Mouse (Mus musculus): ENCODE measurements around the gene Prkar1a.
"Not testable (repeated sequence)": the region's sequence is repeated elsewhere in the genome, so short reads cannot be mapped to it uniquely, and the experiment has no call there.

The Prkar1a gene

DNA sequence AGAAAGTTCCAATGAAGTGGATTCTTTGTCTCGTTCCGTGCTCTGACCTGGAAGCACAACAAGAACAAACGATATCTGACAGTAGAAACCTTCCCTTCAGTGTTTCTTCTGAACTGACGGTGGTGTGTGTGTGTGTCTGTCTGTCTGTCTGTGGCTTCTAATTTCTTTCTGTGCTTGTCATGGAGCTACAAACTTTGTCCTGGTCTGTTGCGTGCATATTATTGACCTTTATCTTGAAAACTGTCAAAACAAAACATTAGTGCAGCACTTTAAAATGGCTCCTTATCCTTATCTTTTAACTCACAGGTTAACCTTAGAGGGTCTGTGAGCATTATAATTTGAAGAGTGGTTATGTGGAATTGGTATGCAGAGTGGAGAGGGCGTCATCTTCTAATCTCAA, 3.3 kb downstream of the Prkar1a start:
- Histone ChIP-seq H3K9me3 (ENCODE audit: low read length) (no peaks in the 10 kb centered on the region), H3K4me1 (replicated peaks; ENCODE audit: low read depth, low read length) (peaks cover 38% of the 10 kb centered on the region), H3K4me3 (replicated peaks; ENCODE audit: low read length) (peak overlapping the region; percentile 94; the same call in 1 of the 2 replicates), H3K27me3 (ENCODE audit: insufficient read depth, low read length) (peaks cover 12% of the 10 kb centered on the region), H3K36me3 (ENCODE audit: insufficient read depth, low read length) (peaks cover 39% of the 10 kb centered on the region)
- no peak for TF ChIP-seq POU5F1 (IDR thresholded peaks at IDR 0.05; ENCODE audit: borderline replicate concordance, low read length)

DNA sequence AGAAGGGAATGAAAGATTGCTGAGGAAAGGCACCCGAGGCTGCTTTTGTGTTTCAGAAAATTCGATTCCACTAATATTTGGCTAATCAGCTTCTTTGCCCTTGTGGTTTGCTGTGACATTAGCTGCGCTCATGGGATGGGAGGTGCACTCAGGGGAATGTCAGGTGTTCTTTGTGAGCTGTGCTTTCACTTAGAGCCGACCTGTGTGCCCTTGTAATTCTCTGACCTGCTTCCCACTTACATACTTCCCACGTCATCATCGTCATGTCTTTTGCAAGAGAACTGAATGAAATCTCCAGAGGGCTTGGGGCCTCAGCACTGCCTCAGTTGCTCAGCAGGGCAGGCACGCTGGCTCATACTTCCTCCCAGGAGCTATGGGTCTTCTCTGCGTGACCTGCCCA, 4.0 kb downstream of the Prkar1a start:
- TF ChIP-seq CTCF (conservative IDR thresholded peaks at IDR 0.05; ENCODE audit: low read length) (no peak), NANOG (IDR thresholded peaks at IDR 0.05; ENCODE audit: borderline replicate concordance, low read length) (no peak)
- Histone ChIP-seq H3K4me1 (replicated peaks; ENCODE audit: low read depth, low read length) (peaks cover 38% of the 10 kb centered on the region), H3K36me3 (ENCODE audit: insufficient read depth, low read length) (peaks cover 39% of the 10 kb centered on the region), H3K4me3 (replicated peaks; ENCODE audit: low read length) (no peak overlapping the region), H3K27me3 (ENCODE audit: insufficient read depth, low read length) (peaks cover 12% of the 10 kb centered on the region), H3K9me3 (ENCODE audit: low read length) (no peaks in the 10 kb centered on the region)

DNA sequence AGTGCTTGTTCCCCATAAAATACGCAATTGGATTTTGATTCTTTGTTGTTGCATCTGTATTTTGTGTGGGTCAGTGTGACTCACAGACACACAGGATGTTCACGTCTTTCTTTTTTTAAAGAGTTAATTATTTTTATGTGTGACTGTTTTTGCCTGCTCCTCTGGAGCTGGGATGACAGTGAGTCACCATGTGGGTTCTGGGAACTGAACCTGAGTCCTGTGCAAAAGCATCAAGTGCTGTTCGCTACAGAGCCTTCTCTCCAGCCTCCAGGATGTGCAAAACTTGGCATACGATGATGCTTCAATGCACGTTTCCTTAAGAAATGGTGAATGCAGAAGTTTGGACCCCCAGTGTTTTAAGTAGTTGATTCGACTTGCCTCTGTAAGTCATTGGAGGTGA, 5.4 kb downstream of the Prkar1a start:
- peaks cover 46% of the 10 kb centered on the region for H3K36me3 ChIP-seq (ENCODE audit: insufficient read depth, low read length)
- no peak for TF ChIP-seq POU5F1 (IDR thresholded peaks at IDR 0.05; ENCODE audit: borderline replicate concordance, low read length)
- no peak for TF ChIP-seq NANOG (IDR thresholded peaks at IDR 0.05; ENCODE audit: borderline replicate concordance, low read length)
- TF ChIP-seq CTCF (conservative IDR thresholded peaks at IDR 0.05; ENCODE audit: low read length): no peak
- peaks cover 32% of the 10 kb centered on the region for H3K4me1 ChIP-seq (replicated peaks; ENCODE audit: low read depth, low read length)
- no peak overlapping the region for H3K4me3 ChIP-seq (replicated peaks; ENCODE audit: low read length)
- no peaks in the 10 kb centered on the region for H3K9me3 ChIP-seq (ENCODE audit: low read length)
- peaks cover 3% of the 10 kb centered on the region; the same call in 1 of the 2 replicates for H3K27me3 ChIP-seq (ENCODE audit: insufficient read depth, low read length)

DNA sequence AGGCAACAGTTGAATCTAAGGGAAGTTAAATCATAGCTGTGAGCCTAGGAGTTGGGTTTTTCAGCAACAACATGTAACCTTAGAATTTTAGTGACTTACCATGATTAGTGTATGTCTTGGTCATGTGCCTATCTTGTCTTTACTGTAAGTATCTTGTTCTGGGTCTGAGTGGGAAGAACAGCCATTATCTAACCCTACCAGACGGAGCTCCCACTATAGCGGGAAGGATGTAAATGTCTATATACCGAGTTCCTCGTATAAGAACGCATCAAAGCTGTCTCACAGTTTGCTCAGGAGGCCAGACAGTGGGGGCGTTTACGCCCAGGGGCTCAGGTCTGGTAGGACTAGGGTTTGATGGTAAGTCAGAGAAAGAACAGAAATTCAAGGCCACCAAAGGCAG, 7.0 kb downstream of the Prkar1a start:
- TF ChIP-seq NANOG (IDR thresholded peaks at IDR 0.05; ENCODE audit: borderline replicate concordance, low read length) (no peak), POU5F1 (IDR thresholded peaks at IDR 0.05; ENCODE audit: borderline replicate concordance, low read length) (no peak), CTCF (conservative IDR thresholded peaks at IDR 0.05; ENCODE audit: low read length) (no peak)
- peaks cover 63% of the 10 kb centered on the region for H3K36me3 ChIP-seq (ENCODE audit: insufficient read depth, low read length)
- peaks cover 34% of the 10 kb centered on the region for H3K4me1 ChIP-seq (replicated peaks; ENCODE audit: low read depth, low read length)
- no peaks in the 10 kb centered on the region for H3K9me3 ChIP-seq (ENCODE audit: low read length)
- no peaks in the 10 kb centered on the region for H3K27me3 ChIP-seq (ENCODE audit: insufficient read depth, low read length)
- no peak overlapping the region for H3K4me3 ChIP-seq (replicated peaks; ENCODE audit: low read length)

DNA sequence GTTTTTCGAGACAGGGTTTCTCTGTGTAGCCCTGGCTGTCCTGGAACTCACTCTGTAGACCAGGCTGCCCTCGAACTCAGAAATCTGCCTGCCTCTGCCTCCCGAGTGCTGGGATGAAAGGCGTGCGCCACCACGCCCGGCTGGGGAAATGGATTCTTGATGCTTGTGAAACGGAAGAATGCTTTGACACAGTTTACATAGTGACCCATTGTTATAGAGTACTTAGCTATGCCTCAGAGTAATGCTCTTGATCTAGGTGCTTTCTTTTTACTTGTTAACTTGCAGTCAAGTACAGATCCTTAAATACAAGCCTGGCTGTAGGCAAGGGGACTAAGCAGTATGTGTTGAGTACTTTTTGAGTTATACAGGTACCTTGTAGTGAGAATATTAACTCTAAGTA, 11.3 kb downstream of the Prkar1a start:
- not testable (repeated sequence) for H3K9me3 ChIP-seq (ENCODE audit: low read length); H3K27me3 ChIP-seq (ENCODE audit: insufficient read depth, low read length); H3K4me3 ChIP-seq (replicated peaks; ENCODE audit: low read length)
- Histone ChIP-seq H3K36me3 (ENCODE audit: insufficient read depth, low read length) (peaks cover 84% of the 10 kb centered on the region), H3K4me1 (replicated peaks; ENCODE audit: low read depth, low read length) (peaks cover 12% of the 10 kb centered on the region)
- TF ChIP-seq NANOG (IDR thresholded peaks at IDR 0.05; ENCODE audit: borderline replicate concordance, low read length): peak; percentile 5; the same call in 1 of the 2 replicates

DNA sequence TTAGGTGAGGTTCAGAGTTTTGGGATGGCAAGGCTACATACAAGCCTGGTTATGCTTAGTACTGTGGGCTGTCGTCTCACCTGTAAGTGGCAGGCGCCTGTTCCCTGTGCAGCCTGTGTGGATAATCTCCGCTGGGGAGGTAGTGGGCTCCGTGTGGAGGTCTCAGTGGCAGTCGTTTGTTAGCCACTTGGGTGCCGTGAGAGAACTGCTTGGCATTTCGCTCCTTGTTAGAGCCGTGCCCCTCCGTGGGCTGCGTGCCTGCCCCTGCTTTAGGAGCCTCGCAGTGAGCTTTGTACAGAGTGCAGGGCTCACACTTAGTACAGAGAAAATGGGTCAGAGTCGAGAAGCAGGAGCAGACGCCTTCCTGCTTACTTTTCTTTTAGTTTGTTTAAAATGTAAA, 15.1 kb downstream of the Prkar1a start:
- H3K36me3 ChIP-seq (ENCODE audit: insufficient read depth, low read length): peaks cover 95% of the 10 kb centered on the region
- TF ChIP-seq CTCF (conservative IDR thresholded peaks at IDR 0.05; ENCODE audit: low read length) (no peak), NANOG (IDR thresholded peaks at IDR 0.05; ENCODE audit: borderline replicate concordance, low read length) (no peak), POU5F1 (IDR thresholded peaks at IDR 0.05; ENCODE audit: borderline replicate concordance, low read length) (no peak)
- no peaks in the 10 kb centered on the region for H3K27me3 ChIP-seq (ENCODE audit: insufficient read depth, low read length)
- H3K9me3 ChIP-seq (ENCODE audit: low read length): no peaks in the 10 kb centered on the region
- H3K4me1 ChIP-seq (replicated peaks; ENCODE audit: low read depth, low read length): peaks cover 29% of the 10 kb centered on the region
- no peak overlapping the region for H3K4me3 ChIP-seq (replicated peaks; ENCODE audit: low read length)

DNA sequence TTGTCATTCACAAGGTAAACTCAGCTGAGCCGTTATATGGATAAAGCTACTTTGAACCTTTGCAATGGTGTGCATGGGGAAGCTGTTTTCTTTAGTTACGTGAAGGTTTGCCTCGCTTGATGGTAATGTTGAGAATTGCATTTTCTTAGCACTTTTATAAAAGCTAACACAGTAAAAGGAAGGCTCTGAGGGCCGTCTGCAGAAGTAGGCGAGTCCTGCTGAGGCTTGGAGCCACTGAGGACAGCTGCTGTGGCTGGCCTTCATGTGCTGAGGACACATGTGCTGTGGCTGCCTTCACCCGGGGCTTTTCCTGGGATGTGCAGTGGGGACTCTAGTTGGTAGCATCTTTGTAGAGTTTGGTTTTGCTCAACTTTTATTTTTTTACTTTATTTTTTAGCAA, 16.2 kb downstream of the Prkar1a start:
- no peak overlapping the region for H3K4me3 ChIP-seq (replicated peaks; ENCODE audit: low read length)
- TF ChIP-seq NANOG (IDR thresholded peaks at IDR 0.05; ENCODE audit: borderline replicate concordance, low read length) (no peak), POU5F1 (IDR thresholded peaks at IDR 0.05; ENCODE audit: borderline replicate concordance, low read length) (no peak), CTCF (conservative IDR thresholded peaks at IDR 0.05; ENCODE audit: low read length) (no peak)
- H3K4me1 ChIP-seq (replicated peaks; ENCODE audit: low read depth, low read length): peaks cover 21% of the 10 kb centered on the region
- no peaks in the 10 kb centered on the region for H3K27me3 ChIP-seq (ENCODE audit: insufficient read depth, low read length)
- no peaks in the 10 kb centered on the region for H3K9me3 ChIP-seq (ENCODE audit: low read length)
- H3K36me3 ChIP-seq (ENCODE audit: insufficient read depth, low read length): peaks cover 95% of the 10 kb centered on the region

DNA sequence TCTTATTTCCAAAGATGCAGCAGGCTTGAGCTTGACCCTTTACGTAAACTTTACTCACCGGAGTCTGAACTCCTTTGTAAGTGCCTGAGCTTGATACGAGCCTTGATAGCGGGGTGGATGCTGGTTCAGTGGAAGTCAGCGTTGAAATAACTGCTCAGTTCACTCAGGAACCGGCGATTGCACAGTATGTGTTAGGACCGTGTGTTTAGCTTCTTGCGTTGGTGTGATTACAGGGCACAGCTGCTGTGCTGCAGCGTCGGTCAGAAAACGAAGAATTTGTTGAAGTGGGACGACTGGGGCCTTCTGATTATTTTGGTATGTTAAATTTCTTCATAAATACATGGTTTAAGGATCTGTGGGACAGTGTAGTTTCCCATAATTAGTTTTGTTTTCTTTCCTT, 17.2 kb downstream of the Prkar1a start:
- Histone ChIP-seq H3K36me3 (ENCODE audit: insufficient read depth, low read length) (peaks cover 89% of the 10 kb centered on the region), H3K9me3 (ENCODE audit: low read length) (no peaks in the 10 kb centered on the region), H3K27me3 (ENCODE audit: insufficient read depth, low read length) (no peaks in the 10 kb centered on the region), H3K4me3 (replicated peaks; ENCODE audit: low read length) (no peak overlapping the region), H3K4me1 (replicated peaks; ENCODE audit: low read depth, low read length) (peaks cover 27% of the 10 kb centered on the region)
- TF ChIP-seq CTCF (conservative IDR thresholded peaks at IDR 0.05; ENCODE audit: low read length) (no peak), POU5F1 (IDR thresholded peaks at IDR 0.05; ENCODE audit: borderline replicate concordance, low read length) (no peak), NANOG (IDR thresholded peaks at IDR 0.05; ENCODE audit: borderline replicate concordance, low read length) (no peak)

DNA sequence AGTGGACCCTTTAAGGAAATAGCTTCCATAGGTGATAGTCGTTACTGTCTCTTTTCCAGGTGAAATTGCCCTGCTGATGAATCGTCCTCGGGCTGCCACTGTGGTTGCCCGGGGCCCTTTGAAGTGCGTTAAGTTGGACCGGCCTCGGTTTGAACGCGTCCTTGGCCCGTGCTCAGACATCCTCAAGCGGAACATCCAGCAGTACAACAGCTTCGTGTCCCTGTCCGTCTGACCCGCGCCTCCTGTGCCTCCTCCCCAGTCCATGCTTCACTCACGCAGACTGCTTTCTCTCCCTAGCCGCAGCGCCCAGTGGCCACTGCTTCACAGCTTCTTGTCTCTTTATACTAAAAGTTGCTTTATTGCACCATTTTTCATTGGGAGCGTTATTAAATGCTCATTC, 18.2 kb downstream of the Prkar1a start:
- H3K9me3 ChIP-seq (ENCODE audit: low read length): no peaks in the 10 kb centered on the region
- no peaks in the 10 kb centered on the region for H3K27me3 ChIP-seq (ENCODE audit: insufficient read depth, low read length)
- H3K36me3 ChIP-seq (ENCODE audit: insufficient read depth, low read length): peaks cover 79% of the 10 kb centered on the region
- peaks cover 37% of the 10 kb centered on the region for H3K4me1 ChIP-seq (replicated peaks; ENCODE audit: low read depth, low read length)
- H3K4me3 ChIP-seq (replicated peaks; ENCODE audit: low read length): 0 out of 2 replicates have a peak overlapping the region, but pooled peaks have one; percentile 20
- TF ChIP-seq POU5F1 (IDR thresholded peaks at IDR 0.05; ENCODE audit: borderline replicate concordance, low read length) (no peak), CTCF (conservative IDR thresholded peaks at IDR 0.05; ENCODE audit: low read length) (no peak), NANOG (IDR thresholded peaks at IDR 0.05; ENCODE audit: borderline replicate concordance, low read length) (no peak)

Measured in E14TG2a.4 (cell line).